Mouse (Mus musculus): ENCODE results near the gene Usf3.

GRCm38 (mm10) chr16:44204331-44204730, 31.3 kb downstream of the Usf3 start:
- TF ChIP-seq CTCF (conservative IDR thresholded peaks at IDR 0.05; ENCODE audit: low read length) = no peak
- TF ChIP-seq POU5F1 (IDR thresholded peaks at IDR 0.05; ENCODE audit: borderline replicate concordance, low read length) = no peak
- no peak for TF ChIP-seq NANOG (IDR thresholded peaks at IDR 0.05; ENCODE audit: borderline replicate concordance, low read length)

All from E14TG2a.4 (cell line).